Mouse (Mus musculus) activated CD4-positive, CD25-positive, alpha-beta regulatory T cell (primary cell): ENCODE results near the gene Stk40. TPM values are rescaled to one million over a fixed set of nuclear protein-coding genes. Genes with fewer than 3 reads are reported as not detected.

Source experiments
- polyA plus RNA-seq, 2 experiments: library from polyadenylated mRNA; unstranded; fragments of 100-300 nt; shearing (Covaris generic); gene quantifications; one replicate each; pipeline ENCODE4 v1.2.1; 2017

Gene Stk40
- polyA plus RNA-seq: 10 to 100 TPM; 29.8 to 58.9 TPM

DNA sequence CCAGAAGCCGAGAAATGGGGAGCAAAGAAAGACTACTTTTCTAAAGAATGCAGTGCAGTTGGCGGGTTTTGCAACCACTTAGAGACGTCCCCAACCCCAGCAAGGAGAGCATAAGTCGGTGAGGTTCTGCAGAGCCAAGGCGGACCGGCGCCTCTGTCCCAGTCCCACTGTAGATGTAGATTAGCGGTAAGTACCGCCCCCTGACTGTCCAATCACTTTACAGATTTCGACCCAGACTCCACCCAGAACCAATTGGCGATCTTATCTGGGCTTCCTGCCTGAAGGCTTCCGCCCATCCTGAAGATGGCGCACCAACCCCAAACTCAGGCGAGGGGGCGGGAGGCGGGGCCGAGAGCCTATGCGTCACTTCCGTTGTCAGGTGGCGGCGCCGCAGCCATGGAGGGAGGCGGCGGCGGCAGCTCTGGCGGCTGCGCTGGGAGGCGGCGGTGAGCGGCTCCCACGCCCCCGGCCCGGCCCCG lies at the start of gene Stk40:
Gene Stk40 (plus strand): TSS at position 368 of the 479 bp plus-strand sequence.

DNA sequence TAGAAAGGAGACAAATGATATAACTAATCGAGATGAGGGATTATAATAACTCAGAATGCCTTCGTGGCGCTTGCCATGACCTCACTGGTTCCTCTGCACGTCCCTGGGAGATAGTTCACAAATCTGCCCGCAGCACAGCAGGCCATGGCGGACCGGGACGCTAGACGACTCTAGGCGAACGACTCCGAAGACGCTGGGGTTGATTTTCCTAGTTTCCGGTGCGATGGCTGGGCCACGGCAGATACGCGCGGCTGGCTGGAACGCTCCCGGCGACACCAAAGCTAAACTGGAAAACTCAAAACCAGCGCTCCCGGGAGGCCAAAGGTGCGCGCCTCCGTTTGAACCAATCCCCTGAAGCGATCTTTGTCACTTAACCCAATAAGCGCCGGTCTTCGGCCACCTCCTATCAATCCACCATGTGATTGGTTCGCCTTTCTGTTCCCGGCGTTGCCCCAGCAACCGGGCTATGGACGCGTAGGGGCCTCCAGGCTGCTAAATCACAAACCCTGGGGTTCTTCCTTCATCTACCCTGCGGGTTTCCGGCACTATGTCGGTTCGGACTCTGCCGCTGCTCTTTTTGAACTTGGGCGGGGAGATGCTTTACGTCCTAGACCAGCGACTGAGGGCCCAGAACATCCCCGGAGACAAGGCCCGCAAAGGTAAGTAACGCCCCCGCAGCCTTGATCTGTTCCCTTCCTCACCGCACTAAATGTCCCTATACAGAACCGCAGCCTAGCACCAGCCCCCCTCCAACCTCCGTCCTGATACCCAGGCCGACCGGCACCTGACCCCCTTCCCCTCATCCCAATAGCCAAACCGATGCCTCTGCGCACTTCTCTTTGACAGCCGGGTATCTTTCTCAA lies 45.4 kb upstream of the Stk40 start, which contains the start of gene Oscp1:
Gene Oscp1 (plus strand): TSS at position 432 of the 863 bp plus-strand sequence.

DNA sequence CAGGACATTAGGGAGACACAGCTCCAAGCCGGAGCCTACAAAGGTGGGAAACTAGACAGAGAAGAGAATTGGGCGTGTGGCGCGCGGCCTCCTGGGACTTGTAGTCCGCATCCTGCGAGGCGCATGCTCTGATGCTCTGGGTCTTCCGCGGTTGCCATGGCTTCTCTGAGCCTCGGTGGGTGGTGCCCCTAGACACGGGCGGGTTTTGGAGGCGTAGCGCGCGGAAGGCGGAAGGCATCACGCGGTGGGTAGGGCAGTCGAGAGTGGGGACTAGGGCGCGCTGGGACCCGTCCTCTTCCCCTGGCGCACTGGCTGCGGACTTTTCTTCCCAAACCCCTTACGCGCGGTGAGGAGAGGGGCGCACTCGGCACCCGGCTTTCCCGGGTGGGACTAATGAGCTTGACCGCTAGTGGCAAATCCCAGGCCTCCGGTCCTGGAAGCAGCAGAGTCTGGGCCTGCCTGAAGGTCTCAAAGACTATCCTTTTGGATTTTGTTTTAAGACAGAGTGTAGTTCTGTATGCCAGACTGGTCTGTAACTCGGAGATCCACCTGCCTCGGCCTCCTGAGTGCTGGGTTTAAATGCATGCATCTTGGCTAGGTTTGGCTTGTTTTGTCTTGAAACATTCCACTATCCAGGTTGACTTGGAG lies 7.2 kb upstream of the Stk40 start, which contains the start of gene Lsm10:
Gene Lsm10 (plus strand): TSS at position 160 of the 648 bp plus-strand sequence.

DNA sequence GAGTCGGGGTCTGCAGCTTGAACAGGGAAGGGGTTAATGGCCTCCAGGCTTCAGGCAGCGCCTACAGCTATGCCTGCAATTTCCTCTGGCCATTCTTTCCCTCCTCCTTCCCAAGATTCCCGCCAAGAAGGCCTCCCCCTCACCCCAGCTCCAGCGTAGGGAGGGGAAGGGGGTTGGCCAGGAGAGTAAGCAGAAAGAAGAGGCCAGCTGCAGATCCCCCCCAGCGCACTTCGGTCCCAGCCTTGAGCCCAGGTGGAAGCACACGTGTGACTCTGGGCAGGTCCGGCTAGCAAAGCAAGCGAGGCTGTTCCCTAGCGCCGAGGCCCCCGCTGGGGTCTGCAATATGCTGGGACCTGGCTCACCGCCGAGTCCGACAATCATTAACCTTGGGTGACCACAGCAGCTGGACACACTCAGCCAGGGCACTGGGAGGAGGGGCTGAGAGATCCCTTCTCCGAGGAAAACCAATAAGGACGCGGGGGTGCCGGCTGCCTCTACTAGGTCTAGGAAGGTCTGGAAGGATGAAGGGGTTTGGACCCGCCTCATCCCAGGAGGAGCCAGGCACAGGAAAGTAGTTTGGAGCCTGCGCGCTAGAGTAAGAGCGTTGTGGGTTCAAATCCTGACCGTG lies 43.9 kb downstream of the Stk40 start, which contains the start of gene Eva1b:
Gene Eva1b (plus strand): TSS at position 212 of the 628 bp plus-strand sequence.

DNA sequence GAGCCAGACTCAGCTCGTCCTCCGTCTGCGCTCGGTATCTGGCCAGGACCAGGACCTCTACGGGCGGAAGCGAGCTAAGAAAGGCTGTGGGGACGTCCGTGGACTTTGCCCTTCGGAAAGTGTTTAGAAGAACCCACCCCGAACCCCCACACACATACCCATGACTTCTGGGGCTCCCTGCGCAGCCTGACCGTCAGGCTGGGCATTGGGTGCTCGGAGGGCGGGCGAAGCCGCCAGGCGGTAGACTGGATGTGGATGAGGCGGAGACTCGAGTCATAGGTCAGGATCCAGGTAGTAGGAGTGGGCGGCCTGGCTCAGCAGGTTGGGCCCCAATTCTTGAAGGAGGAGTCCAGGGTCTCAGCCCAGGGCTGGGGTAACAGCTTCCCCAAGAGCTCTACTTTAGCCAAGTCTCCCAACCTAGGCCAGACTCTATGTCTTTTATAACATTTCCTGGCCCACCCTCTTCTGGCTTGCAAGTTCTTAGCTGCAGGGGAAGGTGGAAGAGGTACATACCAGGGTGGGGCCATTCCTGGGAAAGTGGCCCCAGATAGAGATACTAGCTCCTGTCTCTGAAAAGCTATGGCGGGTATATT lies 59.4 kb downstream of the Stk40 start, which contains the start of gene Sh3d21:
Gene Sh3d21 (minus strand): TSS at position 425 of the 593 bp plus-strand sequence.

Other genes starting within 250 kb of the Stk40 start
- under 1 TPM; 0.18 to 0.71 TPM for gene Csf3r, start 79.4 kb upstream of the Stk40 start, polyA plus RNA-seq
- gene Mrps15, start 57.0 kb upstream of the Stk40 start, polyA plus RNA-seq: 100 to 1,000 TPM in 1 of 2 experiments, 10 to 100 TPM in 1; 95.5 to 109 TPM
- 1 to 10 TPM; 1.2 to 1.6 TPM for gene Oscp1, start 45.4 kb upstream of the Stk40 start, polyA plus RNA-seq
- gene Lsm10, start 7.3 kb upstream of the Stk40 start, polyA plus RNA-seq: 10 to 100 TPM; 45.3 to 73.6 TPM
- gene Eva1b, start 43.8 kb downstream of the Stk40 start, polyA plus RNA-seq: 10 to 100 TPM; 83.8 to 92.8 TPM
- gene Sh3d21, start 59.5 kb downstream of the Stk40 start, polyA plus RNA-seq: 1 to 10 TPM; 1.5 to 2.6 TPM
- gene Thrap3, start 98.8 kb downstream of the Stk40 start, polyA plus RNA-seq: 100 to 1,000 TPM; 213 to 225 TPM
- 10 to 100 TPM; 28.6 to 70.2 TPM for gene Map7d1, start 152.4 kb downstream of the Stk40 start, polyA plus RNA-seq
- 100 to 1,000 TPM; 102 to 105 TPM for gene Trappc3, start 158.4 kb downstream of the Stk40 start, polyA plus RNA-seq
- gene Col8a2, start 182.8 kb downstream of the Stk40 start, polyA plus RNA-seq: under 1 TPM; 0.23 to 0.58 TPM
- gene Adprhl2, start 217.7 kb downstream of the Stk40 start, polyA plus RNA-seq: 10 to 100 TPM; 50.5 to 59.0 TPM
- under 1 TPM; 0.19 to 0.85 TPM for gene Tekt2, start 221.7 kb downstream of the Stk40 start, polyA plus RNA-seq